Mouse (Mus musculus) limb, embryonic 11.5 days (tissue): ENCODE measurements around the gene C1galt1c1. TPM values are rescaled to one million over a fixed set of nuclear protein-coding genes. Genes with fewer than 3 reads are reported as not detected.

Experiments used
- ATAC-seq: fragments of 200-750 bp; cut with Nextera tagmentation; 2 replicates; pipeline ENCODE4 v1.8.0; 2017; ENCODE audit warnings: low read depth; ENCODE audit not compliant: insufficient number of reproducible peaks, low FRiP score, low TSS enrichment
- DNase-seq: peaks from one replicate; pipeline ENCODE4 v3.0.0-alpha.2; 2015; ENCODE audit warnings: low spot score
- H3K27ac ChIP-seq: fragments of 300-500 bp; sonication (generic); replicated peaks from 2 replicates; pipeline ENCODE4 v1.5.1; 2014; ENCODE audit warnings: low read depth, mild to moderate bottlenecking, low read length
- H3K27me3 ChIP-seq: fragments of 300-500 bp; sonication (generic); 2 replicates; pipeline ENCODE4 v1.6.1; 2014; ENCODE audit warnings: mild to moderate bottlenecking, low read length, mixed read lengths; ENCODE audit not compliant: control insufficient read depth, insufficient read depth
- H3K36me3 ChIP-seq: fragments of 300-500 bp; sonication (generic); 2 replicates; pipeline ENCODE4 v1.6.1; 2014; ENCODE audit warnings: mild to moderate bottlenecking, low read length, moderate library complexity, mixed read lengths; ENCODE audit not compliant: control insufficient read depth, insufficient read depth
- H3K4me1 ChIP-seq: fragments of 300-500 bp; sonication (generic); 2 replicates; pipeline ENCODE4 v1.6.1; 2014; ENCODE audit warnings: low read length, mixed read lengths; ENCODE audit not compliant: control insufficient read depth, insufficient read depth
- H3K4me2 ChIP-seq: fragments of 300-500 bp; sonication (generic); 2 replicates; pipeline ENCODE4 v1.6.1; 2014; ENCODE audit warnings: low read depth, mild to moderate bottlenecking, moderate library complexity; ENCODE audit not compliant: severe bottlenecking
- H3K4me3 ChIP-seq: fragments of 300-500 bp; sonication (generic); 2 replicates; pipeline ENCODE4 v1.5.1; 2014; ENCODE audit warnings: low read depth, low read length
- H3K9ac ChIP-seq: fragments of 300-500 bp; sonication (generic); 2 replicates; pipeline ENCODE4 v1.6.1; 2014; ENCODE audit warnings: mild to moderate bottlenecking, low read length
- H3K9me3 ChIP-seq: fragments of 300-500 bp; sonication (generic); 2 replicates; pipeline ENCODE4 v1.6.1; 2016; ENCODE audit warnings: low read length; ENCODE audit not compliant: control insufficient read depth
- WGBS: fragments of 180-500 bp; shearing (Covaris S2); extraction: QIAGEN DNeasy Blood & Tissue Kit; methylation state at CpG from one replicate; pipeline ENCODE4 v1.1.7; 2014; 5-methylcytosine and 5-hydroxymethylcytosine counted together
- polyA plus RNA-seq: library from polyadenylated mRNA; unstranded; fragments of >200 nt; fragmentation: Nextera tagmentation; extraction: Ambion mirVana; gene quantifications from 2 replicates; pipeline ENCODE4 v1.2.1, GENCODE M21; 2014

Gene C1galt1c1
- polyA plus RNA-seq, 1 experiment from 2014 or later: 18.3 TPM

DNA sequence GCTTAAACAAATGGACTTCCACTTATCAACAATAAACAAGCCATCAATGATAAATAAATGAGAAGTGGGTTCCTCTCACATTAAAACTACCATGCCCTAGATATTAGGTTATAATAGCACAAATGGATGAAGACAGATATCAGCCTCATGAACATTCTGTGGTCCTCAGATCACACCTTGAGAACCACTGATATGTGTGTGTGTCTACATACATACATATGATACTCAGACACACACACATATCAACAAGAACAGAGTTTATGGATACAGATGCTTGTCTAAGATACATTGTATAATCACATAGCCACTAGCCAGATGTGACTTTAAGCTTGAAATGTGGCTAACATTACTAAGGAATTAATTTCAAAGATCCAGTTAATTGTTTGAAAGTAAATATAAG, 51.6 kb downstream of the C1galt1c1 start:
- Histone ChIP-seq H3K4me1 (no peaks in the 10 kb centered on the region), H3K9ac (no peak overlapping the region), H3K36me3 (no peaks in the 10 kb centered on the region), H3K27me3 (no peaks in the 10 kb centered on the region), H3K4me3 (no peak overlapping the region), H3K4me2 (no peak overlapping the region), H3K9me3 (no peaks in the 10 kb centered on the region), H3K27ac (no peak overlapping the region)
- ATAC-seq (no peak), DNase-seq (no peak)

DNA sequence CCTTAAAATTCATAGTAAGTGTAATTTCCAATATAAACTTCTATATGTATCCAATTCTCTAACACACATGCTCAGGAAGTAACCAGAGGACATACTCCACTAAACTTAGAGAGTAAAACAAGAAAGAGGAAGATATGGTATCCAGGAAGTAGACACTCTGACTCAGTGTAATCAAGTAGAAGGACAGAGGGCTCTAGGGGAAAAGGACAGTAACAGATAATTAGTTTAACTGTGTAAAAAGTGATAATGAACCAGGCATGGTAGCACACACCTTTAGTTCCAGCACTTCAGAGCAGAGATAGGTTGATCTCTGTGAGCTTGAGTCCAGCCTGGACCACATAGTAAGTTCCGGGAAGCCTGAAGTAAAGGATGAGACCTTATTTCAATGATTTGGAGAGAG, 53.7 kb downstream of the C1galt1c1 start:
- 100% methylated on average over 1 of the region's 1 CpGs for WGBS
- Histone ChIP-seq H3K36me3 (no peaks in the 10 kb centered on the region), H3K9ac (no peak overlapping the region), H3K4me1 (no peaks in the 10 kb centered on the region), H3K27me3 (no peaks in the 10 kb centered on the region), H3K27ac (no peak overlapping the region), H3K4me2 (no peak overlapping the region), H3K9me3 (no peaks in the 10 kb centered on the region), H3K4me3 (no peak overlapping the region)
- no peak for ATAC-seq
- no peak for DNase-seq

Other genes with a start within 250 kb of the C1galt1c1 start
- 88.4 and 89.2 TPM in 2 replicates for gene Lamp2, start 178.6 kb downstream of the C1galt1c1 start, polyA plus RNA-seq
- gene Cul4b, start 58.9 kb downstream of the C1galt1c1 start, polyA plus RNA-seq: 63.0 and 63.6 TPM in 2 replicates
- 71.2 and 83.2 TPM in 2 replicates for gene Mcts1, start 34.5 kb downstream of the C1galt1c1 start, polyA plus RNA-seq
- 0.28 TPM in 1 of 2 replicates, not detected in the other for gene 6030498E09Rik, start 137.6 kb upstream of the C1galt1c1 start, polyA plus RNA-seq